8 mouse cellular contexts compared by ENCODE assay signal in genomic region chr11:102319410-102319792, GRCm38 (mm10). TPM values are rescaled to one million over a fixed set of nuclear protein-coding genes. Genes with fewer than 3 reads are reported as not detected.
DNase-seq lines count a peak whose midpoint lies in the region; ATAC-seq lines count a peak whose summit lies in the region.

Gene Ubtf (minus strand): TSS chr11:102319742.

- ATAC-seq in inflammation-experienced regulatory T-cells, adult 6 months = peak; percentile 22

- intact Hi-C loops in left cerebral cortex, postnatal 36 days (cut with DNase I) = no loop called here

- peak; percentile 79 for DNase-seq in adrenal gland, adult 8-10 months
- peak; percentile 85 for DNase-seq in embryo, embryonic 11 days
- peak; percentile 89 for DNase-seq in gastrocnemius, postnatal 25 days
- peak; percentile 82 to 86 for DNase-seq in left cerebral cortex, postnatal 36 days (ENCODE audit: low spot score in 2 of 2)
- DNase-seq in mesoderm, embryonic 11.5 days (ENCODE audit: low read depth, low spot score) = peak; percentile 81
- DNase-seq in right cerebral cortex, postnatal 25 days = peak; percentile 84
- DNase-seq in urinary bladder, postnatal 4 days (ENCODE audit: low spot score in 2 of 2) = peak; percentile 77 to 84

RNA-seq across cellular contexts. Expression of gene Ubtf, which starts in this region (rescaled TPM):
- 100 to 1,000 TPM in 1 of 4 experiments, 10 to 100 TPM in 3; 87.3 to 115 (median 94.5) TPM for total RNA-seq in adrenal gland, adult 8-10 months (2022)
- 10 to 100 TPM; 36.6 to 37.8 TPM for total RNA-seq in gastrocnemius, postnatal 25 days (2021)
- polyA plus RNA-seq in inflammation-experienced regulatory T-cells, adult 6 months (2017; shearing (Covaris generic)) = 10 to 100 TPM; 42.5 to 45.0 (median 44.6) TPM
- total RNA-seq in left cerebral cortex, postnatal 36 days (2021) = 100 to 1,000 TPM; 114 to 125 TPM

Comparison
In these comparisons a context has a peak if more than half of its experiments do, and no peak if none do; other contexts are left out.
1. Peak in every context shown above with its lines: DNase-seq and ATAC-seq.